Mouse (Mus musculus): ENCODE measurements around the gene Magel2.

Gene Magel2

DNA sequence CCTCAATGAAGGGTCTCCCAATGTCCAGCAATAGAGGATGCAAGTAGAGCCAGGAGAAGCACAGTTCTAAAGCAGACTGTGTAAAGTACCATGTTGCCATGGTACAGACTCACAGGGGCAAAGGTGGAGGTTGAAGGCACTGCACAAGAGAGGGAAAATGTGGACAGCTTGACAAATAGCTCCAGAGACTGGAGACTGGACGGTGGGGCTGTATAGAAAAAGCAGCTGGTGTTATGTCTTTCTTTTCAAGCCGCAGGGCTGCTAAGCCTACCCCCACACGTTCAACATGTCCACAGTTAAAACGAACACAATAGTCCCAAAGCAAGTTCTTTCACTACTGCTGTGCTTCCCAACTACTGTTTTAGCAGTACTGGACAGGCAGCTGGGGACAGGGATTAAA lies 46.4 kb downstream of the Magel2 start:
- no peak for DNase-seq (ENCODE audit: low spot score)

- no peak for DNase-seq (ENCODE audit: low spot score)
Observed at GRCm38 (mm10) chr7:62428337-62428736, 51.5 kb downstream of the Magel2 start.

All from spleen, adult 12 weeks (tissue).